Mouse (Mus musculus): ENCODE data around the gene Tmem184b. TPM values are rescaled to one million over a fixed set of nuclear protein-coding genes. Genes with fewer than 3 reads are reported as not detected.

The Tmem184b gene
- 84.2 and 87.9 TPM in 2 replicates for total RNA-seq (2023)

DNA sequence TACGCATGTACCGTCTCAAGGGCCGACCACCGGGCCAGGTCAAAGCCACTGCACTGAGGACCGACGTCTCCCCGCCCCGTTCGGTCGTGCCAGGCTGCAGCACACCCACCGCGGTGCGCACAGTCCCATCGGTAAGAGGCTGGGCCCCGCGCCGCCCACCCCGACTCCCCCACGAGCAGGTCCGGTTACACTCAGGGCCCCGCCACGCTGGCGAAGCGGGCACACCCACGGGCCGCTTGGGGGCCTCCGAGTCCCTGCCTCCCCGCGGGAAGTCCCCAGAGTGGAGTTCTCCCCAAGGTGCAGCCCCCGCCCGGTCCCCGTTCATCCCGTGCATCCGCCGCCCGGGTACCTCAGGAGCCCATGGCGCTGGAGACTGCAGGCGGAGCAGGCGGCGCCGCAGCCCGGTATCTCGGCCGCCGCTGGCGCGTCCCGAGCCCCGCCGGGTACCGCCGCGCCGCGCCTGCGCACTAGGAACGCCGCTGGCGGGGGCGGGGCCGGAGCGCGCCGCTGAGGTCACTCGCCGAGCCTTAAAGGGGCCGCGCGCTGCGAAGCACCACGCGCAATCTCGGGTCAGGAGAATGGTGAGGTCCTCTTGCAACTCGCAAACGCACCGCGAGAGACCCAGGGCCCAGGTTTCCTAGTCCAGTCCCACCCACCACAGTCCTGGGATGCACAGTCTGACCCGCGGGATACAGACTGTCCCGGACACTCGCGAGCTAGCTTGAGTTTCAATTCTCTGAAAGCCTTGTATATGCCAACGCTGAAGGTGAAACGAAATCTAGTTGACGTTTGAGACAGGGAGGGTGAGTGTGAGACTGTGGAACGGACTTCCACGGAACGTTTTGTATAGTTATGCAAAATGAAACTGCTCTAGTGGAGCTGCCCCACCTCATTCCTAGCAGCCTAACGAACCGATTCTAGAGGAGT is at the start of gene Tmem184b:
Gene Tmem184b, minus strand, starts transcription at position 734 of the 927 bp plus-strand sequence.

DNA sequence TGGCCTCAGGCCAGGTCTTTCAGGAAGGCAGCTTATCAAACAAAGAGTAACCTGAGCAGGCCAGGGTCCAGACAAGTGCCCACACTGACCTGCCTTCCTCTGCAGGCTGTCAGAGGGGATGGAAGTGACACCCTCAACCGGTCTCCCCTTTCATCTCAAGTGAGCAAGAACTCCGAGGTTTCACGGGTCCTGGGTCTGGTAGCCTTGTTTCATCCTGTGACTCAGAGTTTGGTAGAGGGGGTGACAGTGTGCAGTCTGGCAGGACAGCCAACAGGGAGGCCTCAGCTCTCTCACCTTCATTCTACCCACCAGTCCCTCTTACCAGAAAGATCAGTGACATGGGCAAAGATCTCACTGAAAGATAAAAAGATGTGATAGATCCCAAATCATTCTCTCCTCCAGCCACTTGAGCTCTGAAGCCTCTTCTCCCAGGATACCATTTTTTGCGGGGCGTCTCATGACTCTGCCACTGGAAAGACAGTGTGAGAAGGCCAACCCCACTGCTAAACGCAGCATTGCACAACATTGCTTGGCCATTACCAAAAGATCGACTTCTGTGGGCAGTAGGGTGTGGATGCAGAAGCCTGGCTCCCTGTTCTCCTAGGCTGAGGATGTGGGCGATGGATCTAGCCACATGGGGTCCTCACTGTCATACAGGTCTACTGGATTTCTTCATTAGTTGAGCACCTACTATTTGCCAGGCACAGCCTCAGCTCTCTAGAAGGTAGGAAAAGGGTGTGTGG is 57.1 kb downstream of the Tmem184b start, which contains the start of gene Maff:
Gene Maff, plus strand, starts transcription at position 571 of the 743 bp plus-strand sequence.

DNA sequence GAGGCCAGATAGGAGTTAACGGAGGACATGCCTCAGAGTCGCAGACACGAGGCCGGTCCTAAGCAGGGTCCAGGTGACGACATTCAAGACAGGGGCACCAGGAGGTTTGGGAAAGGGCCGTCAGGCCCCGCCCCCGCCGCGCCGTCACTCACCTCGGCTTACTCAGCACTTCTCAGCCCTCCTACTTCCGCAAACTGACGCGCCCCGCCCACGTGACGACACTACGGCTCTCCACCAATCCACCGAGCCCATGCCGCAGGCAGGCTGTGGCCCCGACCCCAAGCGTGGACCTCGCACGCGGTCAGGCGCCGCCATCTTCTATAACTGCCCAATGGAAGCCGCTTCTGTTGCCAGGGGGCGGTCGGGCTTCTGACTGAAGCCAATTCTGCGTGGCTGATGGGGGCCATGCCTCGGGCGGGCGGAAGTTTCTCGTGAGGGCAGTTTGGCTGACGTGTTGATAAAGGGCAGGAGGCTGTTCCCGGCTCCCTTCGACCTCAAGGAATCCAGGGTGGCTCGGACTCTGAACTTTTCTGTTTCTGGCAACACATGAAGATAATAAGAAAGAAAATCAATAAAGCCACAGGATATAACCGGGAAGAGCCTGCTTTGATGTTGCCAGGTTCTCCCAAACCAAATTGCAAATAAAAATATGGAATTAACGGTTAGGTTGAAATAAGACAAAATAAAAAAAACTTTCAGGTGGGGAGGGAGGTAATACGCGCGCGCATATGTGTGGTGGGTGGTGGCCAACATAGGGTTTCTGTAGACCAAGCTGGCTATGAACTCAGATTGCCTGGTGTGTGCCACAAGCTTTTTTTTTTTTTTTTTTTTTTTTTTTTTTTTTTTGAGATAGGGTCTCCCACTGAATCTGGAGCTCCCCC is 75.1 kb downstream of the Tmem184b start, which contains the start of gene Pla2g6:
Gene Pla2g6, minus strand, starts transcription at position 333 of the 881 bp plus-strand sequence.

Other genes starting within 250 kb of the Tmem184b start
- not detected in 2 replicates for gene Sox10, start 238.3 kb downstream of the Tmem184b start, total RNA-seq (2023)
- gene Pick1, start 174.4 kb downstream of the Tmem184b start, total RNA-seq (2023): 4.7 and 7.6 TPM in 2 replicates
- gene Gm49486, start 174.2 kb downstream of the Tmem184b start, total RNA-seq (2023): 0.16 TPM in 1 of 2 replicates, not detected in the other
- gene Slc16a8, start 148.8 kb downstream of the Tmem184b start, total RNA-seq (2023): not detected in 2 replicates
- gene Baiap2l2, start 118.0 kb downstream of the Tmem184b start, total RNA-seq (2023): not detected in 2 replicates
- 3.5 and 7.3 TPM in 2 replicates for gene Pla2g6, start 75.2 kb downstream of the Tmem184b start, total RNA-seq (2023)
- gene Maff, start 56.9 kb downstream of the Tmem184b start, total RNA-seq (2023): 27.5 and 30.8 TPM in 2 replicates
- 139 and 150 TPM in 2 replicates for gene Csnk1e, start 52.0 kb upstream of the Tmem184b start, total RNA-seq (2023)
- gene Kcnj4, start 101.7 kb upstream of the Tmem184b start, total RNA-seq (2023): not detected in 2 replicates
- gene Kdelr3, start 112.8 kb upstream of the Tmem184b start, total RNA-seq (2023): 0.36 and 0.66 TPM in 2 replicates
- 180 and 232 TPM in 2 replicates for gene Ddx17, start 143.2 kb upstream of the Tmem184b start, total RNA-seq (2023)
- 0.93 and 1.1 TPM in 2 replicates for gene Dmc1, start 201.5 kb upstream of the Tmem184b start, total RNA-seq (2023)

All from neutrophil, adult 65 days (primary cell).